Mouse (Mus musculus) C2C12 (cell line): ENCODE measurements at regions not wholly inside any gene's neighbourhood (a gene's known extent, or its start where the extent isn't known, plus 50 kb on each side); places are given as distances from the start of the nearest gene placed in this dataset.

Experiments used
- CEBPB ChIP-seq: IDR thresholded peaks from one replicate; pipeline ENCODE4 v1.6.1; 2011; ENCODE audit warnings: low read depth, mild to moderate bottlenecking, control low read depth, moderate library complexity
- CTCF ChIP-seq: IDR thresholded peaks from one replicate; pipeline ENCODE4 v1.5.1; 2011; ENCODE audit not compliant: control insufficient read depth, insufficient read depth, insufficient read length
- MAX ChIP-seq: IDR thresholded peaks from one replicate; pipeline ENCODE4 v1.6.1; 2011; ENCODE audit warnings: mild to moderate bottlenecking, control low read depth
- MYOG ChIP-seq: IDR thresholded peaks from one replicate; pipeline ENCODE4 v1.6.1; 2011; ENCODE audit not compliant: control insufficient read depth, insufficient read length; ENCODE audit errors: extremely low read depth

DNA sequence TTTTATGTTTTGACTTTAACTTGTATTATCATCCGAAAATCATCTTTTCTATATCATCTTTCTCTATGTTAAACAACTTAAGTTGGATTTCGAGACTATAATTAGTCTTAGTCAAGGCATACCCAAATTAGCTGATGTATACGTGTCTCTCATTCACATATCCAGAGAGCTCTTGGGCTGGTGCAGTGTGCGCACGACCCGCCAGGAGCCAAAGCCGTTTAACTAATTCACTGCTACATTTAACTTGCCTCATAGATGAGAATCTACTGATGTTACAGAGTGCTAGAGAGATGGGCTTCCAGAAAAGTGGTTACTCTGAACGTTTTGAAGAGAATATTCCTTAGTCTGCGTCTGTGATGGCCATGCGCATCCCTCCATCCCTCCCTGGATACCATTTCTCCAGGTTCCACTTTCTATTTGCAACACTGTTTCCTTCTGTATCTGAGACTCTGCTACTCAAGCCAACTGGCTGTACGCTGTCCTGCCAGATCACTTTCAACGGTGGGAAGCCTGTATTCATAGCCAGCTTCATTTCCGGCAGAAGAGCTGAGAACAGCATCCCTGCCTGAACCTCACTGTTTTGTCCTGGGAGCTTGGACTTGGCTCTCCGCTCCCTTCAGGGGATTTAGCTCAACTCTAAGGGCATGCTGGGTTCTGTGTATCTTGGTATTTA, 74.2 kb upstream of the Atp5g3 start:
- TF ChIP-seq MAX: no peak
- no peak for TF ChIP-seq CEBPB
- TF ChIP-seq CTCF: no peak
- TF ChIP-seq MYOG: no peak
